Mouse (Mus musculus) natural killer cell, adult 2 months (primary cell): ENCODE results near the gene Hist1h1c.
"Not testable (repeated sequence)": the region's sequence is repeated elsewhere in the genome, so short reads cannot be mapped to it uniquely, and the experiment has no call there.

ENCODE experiments used
- DNase-seq, 2 experiments: peaks; one replicate each; pipeline ENCODE4 v3.0.0; 2022; ENCODE audit warnings: low spot score in 2 of 2

Hist1h1c gene

DNA sequence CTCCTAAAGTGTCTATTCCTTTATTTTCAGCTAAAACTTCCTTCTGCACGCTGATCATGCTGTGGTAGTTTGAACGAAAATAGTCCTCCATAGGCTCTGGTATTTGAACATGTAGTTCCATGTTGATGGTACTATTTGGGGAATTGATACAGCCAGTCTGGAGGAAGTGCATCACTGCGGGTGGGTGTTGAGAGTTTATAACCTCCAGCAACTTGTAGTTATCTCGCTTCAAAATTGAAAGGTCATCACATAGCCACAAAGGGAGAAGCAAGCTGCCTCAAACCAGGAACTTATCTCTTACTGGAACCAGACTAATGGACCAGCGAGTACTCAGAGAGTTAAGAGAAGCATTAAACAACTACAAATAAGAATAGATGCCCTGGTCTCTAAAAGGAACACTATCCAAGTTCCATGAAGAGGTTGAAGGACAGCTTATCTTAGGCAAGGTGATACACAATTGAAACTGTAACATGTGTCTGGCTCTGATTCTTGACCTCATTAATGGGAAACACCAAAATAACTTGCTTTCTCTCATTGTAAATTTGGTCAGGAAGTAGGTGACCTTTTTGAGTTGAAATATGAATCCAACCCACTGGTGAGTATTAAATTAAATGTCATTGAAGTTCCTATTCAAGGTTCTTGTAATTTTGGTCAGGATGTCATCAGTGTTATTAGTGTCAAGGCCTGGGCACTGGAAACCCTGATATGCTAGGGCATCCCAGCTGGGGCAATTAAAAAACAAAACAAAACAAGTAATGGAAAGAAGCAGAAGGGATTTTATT is 22.2 kb upstream of the Hist1h1c start:
- no peak for DNase-seq

DNA sequence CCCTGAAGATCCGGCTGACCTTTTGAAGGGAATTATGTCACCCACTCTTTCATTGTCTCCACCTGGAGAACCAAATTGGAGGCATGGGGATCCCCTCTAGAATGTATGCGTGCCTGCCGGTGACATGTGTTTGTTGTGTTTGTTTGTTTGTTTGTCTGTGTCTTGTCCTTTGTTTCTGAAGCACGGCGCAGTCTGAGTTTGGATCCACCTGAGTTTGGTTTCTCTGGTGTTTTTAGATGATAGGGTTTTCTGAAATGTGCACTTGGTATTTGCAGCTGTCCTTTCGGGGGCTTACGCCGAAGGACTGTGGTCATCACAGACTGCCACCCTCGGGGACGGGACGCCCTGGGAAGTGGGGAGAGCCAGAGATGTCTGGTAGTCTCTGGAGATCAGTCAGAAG is 21.4 kb upstream of the Hist1h1c start:
- DNase-seq = no peak

GRCm38 (mm10) chr13:23717593-23718245 is 20.9 kb upstream of the Hist1h1c start:
- not testable (repeated sequence) for DNase-seq

DNA sequence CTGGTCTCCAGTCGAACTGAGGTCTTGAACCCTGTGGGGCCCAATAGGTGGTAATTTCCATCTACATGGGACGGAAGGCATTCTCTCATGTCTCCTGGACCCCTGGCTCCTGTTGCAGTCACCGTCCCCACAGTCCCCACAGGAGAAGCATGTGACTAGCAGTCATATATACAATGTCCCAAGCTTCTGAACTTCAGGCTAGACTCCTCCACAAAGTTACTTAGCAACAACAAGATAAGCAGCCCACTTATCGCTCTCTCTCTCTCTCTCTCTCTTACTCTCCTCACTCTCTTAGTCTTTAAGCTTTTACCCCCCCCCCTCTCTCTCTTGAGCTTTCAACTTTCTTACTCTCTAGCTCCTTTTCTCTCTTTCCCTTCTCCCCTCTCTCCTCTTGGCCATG is 14.4 kb upstream of the Hist1h1c start:
- no peak for DNase-seq

DNA sequence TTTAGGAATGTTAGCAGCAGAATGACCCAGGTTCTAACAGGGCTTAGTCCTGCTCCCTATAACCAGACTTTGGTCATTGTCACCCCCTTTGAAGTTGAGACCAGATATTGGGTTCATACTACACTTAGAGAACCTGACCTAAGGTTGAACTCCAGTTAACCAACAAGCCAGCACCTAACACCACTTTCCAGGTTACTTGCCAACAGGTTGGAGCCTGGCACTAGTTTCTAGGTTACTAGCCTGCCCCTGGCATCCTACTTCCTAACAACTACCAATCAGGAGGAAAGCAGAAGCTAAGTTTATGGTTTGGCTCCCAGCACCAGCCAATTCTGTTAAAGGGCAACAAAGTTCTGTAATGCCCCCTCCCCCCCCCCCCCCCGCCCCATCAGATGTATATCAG is 13.4 kb upstream of the Hist1h1c start:
- DNase-seq = no peak

DNA sequence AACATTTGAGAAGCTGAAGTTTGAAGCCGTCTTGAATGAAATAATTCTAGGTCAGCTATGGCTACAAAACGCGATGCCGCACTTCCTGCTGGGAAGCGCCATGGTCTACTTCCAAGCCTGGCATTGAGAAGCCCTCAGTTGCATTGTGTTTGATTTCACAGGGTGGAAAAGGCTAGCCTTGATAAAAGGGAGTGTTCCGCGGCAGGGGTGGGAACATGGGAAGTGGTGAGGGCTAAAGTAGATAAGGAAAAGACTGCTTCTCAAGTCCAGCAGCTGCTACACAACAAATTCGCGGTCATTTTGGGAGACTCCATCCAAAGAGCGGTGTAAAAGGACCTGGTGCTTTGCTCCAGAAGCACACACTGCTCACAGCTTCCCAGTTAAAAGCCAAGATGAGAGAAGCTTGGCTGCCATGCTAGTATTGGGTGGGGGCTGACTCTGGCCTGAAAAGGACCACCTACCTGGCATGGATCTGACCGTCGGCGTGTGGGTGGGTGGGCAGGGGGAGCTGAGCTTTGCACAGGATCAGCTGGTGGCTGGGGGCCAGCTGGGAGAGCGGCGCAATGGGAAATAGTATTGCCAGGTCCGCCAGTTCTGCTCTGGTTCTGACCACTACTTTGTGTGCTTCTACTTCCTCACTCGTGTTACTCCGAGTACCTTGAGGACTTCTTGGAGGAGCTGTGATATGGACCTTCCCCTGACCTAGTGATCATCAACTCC is 10.0 kb upstream of the Hist1h1c start:
- DNase-seq = no peak

GRCm38 (mm10) chr13:23729192-23729525 is 9.4 kb upstream of the Hist1h1c start:
- no peak for DNase-seq

DNA sequence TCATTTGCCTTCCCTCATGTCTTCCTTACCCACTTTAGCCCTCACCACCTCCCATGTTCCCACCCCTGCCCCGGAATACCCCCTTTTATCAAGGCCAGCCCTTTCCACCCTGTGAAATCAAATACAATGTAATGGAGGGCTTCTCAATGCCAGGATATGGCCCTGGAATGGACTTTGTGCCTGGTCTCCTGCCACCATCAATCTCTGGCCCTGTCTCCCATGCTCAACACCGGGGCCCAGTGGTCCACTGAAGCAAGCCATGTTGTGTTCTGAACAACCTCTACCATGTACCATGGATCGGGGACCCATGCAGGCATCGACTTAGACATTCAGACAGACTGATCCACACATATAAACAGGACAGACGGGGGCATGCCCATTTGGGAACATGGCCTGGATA is 8.9 kb upstream of the Hist1h1c start:
- DNase-seq = no peak

DNA sequence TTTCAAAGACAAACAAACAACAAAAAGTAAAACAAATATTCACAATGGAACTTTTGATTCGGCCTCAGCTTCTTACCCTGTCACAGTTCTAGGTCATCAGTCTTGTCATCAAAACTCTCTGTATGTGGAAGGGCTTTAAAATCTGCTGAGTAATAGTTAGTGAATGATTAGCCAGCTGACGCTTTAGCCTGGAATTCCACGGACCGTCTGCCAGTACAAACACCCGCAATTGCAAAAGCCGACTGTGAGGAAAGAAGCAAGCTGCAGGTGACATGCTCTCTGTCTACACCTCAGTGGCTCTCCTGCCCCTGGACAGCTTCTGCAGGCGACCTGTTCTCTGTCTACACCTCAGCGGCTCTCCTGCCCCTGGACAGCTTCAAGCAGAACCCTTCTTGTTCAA is 8.1 kb upstream of the Hist1h1c start:
- DNase-seq = no peak

- peak in 1 of 2 experiments; percentile 42 for DNase-seq
These were observed 6.3 kb upstream of the Hist1h1c start for GRCm38 (mm10) chr13:23732156-23732804.

GRCm38 (mm10) chr13:23737091-23737490 is 1.5 kb upstream of the Hist1h1c start:
- no peak for DNase-seq

GRCm38 (mm10) chr13:23738041-23738440 is 567 bp upstream of the Hist1h1c start:
- peak in 1 of 2 experiments; percentile 13 for DNase-seq

DNA sequence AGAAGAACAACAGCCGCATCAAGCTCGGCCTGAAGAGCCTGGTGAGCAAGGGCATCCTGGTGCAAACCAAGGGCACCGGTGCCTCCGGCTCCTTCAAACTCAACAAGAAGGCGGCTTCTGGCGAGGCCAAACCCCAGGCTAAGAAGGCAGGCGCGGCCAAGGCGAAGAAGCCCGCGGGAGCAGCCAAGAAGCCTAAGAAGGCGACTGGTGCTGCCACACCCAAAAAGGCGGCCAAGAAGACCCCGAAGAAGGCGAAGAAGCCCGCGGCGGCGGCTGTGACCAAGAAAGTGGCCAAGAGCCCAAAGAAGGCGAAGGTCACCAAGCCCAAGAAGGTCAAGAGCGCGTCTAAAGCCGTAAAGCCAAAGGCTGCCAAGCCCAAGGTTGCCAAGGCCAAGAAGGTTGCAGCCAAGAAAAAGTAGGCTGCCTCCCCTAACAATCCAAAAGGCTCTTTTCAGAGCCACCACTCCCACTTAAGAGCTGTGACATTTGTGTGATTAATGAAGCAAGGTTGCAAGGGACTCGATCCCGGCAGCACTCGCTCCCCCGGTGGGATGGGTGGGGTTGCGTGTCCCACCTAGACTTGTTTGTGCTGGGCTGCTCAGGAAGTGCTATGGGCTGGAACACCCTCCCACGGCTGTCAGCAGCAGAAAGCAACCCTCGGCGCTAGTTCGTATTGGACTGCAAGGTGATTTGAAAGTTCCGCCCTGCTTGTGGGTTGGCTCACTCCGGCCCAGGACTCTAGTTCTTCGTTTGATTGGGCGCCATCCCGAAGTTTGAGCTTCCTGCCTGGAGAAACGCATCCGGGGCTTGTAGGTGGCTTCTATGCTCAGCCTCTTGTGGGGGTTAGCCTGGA is 687 bp downstream of the Hist1h1c start:
- peak; percentile 88 to 90 for DNase-seq

DNA sequence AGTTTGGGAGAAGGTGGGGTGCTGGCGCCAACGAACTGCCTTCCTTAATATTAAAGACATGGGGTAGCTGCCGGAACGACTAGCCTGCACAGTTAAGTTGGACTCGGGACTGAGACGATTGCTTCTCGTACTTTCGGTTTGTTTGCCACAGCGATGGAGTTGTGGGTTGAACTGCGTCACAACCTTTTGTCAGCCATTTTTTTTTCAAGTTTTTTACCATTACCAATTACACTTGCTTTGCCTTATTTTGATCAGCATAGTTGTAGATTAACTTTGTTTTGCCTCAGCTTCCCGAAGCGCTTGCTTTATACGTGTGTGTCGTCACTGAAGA is 1.3 kb downstream of the Hist1h1c start:
- DNase-seq = no peak

DNA sequence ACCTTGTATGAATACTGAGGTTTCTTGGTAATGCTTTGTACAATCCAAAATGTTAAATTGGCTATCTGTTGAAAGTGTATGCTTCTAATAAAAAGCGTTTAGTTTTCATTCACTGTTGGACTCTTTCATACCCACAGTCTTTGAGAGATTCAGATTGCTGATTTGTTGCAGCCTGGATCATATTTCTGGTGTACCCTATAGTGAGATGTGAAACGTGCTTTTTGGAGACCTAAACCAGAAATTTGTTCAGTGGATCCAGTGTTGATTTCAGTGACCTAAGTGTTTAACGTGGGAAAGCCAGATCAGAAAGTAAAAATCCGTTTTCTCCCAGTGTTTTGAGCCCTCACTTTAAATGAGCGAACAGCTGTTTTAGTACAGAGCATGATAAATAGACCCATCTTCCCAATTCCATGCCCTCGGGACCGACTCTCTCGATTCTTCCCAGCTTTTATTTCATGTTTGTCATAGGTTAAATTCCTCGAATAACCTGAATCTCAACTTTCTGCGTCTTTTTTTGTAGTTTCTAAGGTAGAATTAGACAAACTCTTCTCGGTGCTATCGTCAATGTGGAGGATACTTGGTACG is 1.7 kb downstream of the Hist1h1c start:
- no peak for DNase-seq

DNA sequence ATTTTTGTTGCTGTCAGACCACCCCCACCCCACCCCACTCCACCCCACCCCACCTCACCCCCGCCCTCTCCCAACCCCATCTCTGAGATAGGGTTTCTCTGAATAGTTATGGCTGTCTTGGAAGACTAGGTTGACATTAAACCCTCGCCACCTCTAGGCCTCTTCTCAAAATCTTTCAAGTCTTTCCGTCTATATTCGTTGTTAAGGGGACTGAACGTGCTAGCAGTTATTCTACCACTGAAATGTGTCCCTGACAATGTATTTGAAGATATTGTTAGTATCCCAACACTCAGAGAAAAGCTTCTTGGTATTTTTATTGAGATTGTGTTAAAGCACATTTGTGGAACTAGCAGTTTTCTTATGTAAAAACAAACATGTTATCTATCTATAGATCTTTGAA is 2.3 kb downstream of the Hist1h1c start:
- no peak for DNase-seq

GRCm38 (mm10) chr13:23742007-23742406 is 3.4 kb downstream of the Hist1h1c start:
- no peak for DNase-seq

DNA sequence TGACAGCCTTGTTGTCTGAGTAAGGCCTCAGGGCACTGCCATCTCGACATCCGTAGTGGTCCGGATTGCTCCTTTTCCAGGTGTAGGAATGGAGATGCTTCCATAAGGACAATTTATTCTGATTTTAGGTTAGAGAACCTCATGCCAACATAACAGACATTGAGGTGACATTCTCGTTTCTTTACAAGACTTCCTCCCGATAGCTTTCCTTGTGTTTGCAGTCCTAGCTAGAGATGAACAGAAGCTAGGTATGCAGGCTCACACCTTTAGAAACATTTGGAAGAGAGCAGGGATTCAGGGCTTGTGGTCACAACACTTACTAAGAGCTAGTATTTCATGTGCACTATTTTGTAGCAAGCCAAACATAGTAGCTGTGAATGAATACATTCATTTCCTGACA is 4.6 kb downstream of the Hist1h1c start:
- DNase-seq = no peak

DNA sequence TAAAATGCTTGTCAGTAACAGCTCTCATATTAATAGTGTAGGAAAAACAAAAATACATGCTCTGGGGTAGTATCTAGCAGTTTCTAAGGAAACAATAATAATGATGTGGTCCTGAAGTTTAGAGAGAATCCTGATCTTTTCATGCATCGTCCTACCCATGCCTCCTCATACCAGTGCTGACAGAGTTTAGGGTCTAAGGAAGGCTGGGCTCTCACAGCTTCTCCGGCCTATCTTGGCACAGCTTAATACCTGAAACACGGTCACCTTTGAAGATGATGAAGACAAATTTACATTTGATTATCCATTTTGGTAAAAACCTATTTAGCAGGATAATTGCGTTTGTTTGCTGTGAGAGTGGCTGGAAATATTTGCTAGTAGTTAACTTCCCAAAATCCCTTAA is 5.4 kb downstream of the Hist1h1c start:
- DNase-seq = no peak

- no peak for DNase-seq
These were observed 6.1 kb downstream of the Hist1h1c start for GRCm38 (mm10) chr13:23744421-23745380.
